Mouse (Mus musculus): ENCODE measurements around the gene Slc25a45. TPM values are rescaled to one million over a fixed set of nuclear protein-coding genes. Genes with fewer than 3 reads are reported as not detected.

The Slc25a45 gene
- polyA plus RNA-seq, 1 experiment from 2014 or later: 3.4 TPM

DNA sequence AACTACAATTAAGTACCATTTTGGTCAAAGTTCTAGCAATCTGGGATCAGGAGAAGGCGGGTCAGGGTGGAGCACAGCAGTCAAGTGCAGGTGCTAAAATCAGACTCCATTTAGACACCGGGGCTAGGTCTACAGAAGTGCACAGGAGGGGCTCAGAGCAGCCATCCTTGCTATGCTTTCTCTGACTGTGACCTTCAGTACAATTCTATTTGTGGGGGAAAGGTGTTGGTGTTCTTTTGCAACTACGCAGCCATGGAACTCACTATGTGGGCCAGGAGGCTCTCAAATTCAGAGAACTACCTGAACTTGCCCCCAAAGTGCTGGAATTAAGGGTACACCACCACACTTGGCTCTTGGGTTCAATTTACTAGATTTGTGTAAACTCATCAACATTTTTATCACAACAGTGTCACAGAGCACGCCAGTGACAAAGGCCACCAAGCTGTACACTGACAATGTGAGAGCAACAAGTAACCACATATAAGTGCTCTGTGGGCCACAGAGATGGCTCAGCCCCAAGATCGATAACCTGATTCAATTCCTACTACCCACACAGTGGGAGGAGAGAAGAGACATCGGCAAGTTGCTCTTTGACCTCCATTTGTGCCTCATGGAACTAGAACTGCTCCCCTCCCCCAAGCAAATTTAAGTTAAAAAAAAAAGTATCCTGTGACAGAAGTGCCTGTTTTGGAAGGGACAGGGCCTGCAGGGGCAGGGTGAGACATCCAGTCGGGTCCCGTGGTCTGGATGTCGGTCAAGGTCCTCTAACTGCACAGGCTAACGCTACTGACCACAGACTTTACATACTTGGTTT lies 44.1 kb upstream of the Slc25a45 start:
- 80% methylated on average over 10 of the region's 10 CpGs for WGBS
- H3K9me3 ChIP-seq (ENCODE audit: control insufficient read depth, low read length): no peaks in the 10 kb centered on the region
- 0 out of 2 replicates have a peak overlapping the region, but pooled peaks have one; percentile 36 for H3K27ac ChIP-seq (ENCODE audit: low read length)
- no peaks in the 10 kb centered on the region for H3K36me3 ChIP-seq (ENCODE audit: control insufficient read depth, insufficient read depth, low read length)
- H3K4me1 ChIP-seq (ENCODE audit: control insufficient read depth, insufficient read depth, low read length): peaks cover 8% of the 10 kb centered on the region
- no peaks in the 10 kb centered on the region for H3K27me3 ChIP-seq (replicated peaks; ENCODE audit: control insufficient read depth, insufficient read depth, low read length)
- H3K9ac ChIP-seq (ENCODE audit: low read depth, low read length): no peak overlapping the region
- H3K4me2 ChIP-seq (ENCODE audit: low read depth, low read length): no peak overlapping the region
- H3K4me3 ChIP-seq (ENCODE audit: low read length): no peak overlapping the region
- no peak for ATAC-seq

DNA sequence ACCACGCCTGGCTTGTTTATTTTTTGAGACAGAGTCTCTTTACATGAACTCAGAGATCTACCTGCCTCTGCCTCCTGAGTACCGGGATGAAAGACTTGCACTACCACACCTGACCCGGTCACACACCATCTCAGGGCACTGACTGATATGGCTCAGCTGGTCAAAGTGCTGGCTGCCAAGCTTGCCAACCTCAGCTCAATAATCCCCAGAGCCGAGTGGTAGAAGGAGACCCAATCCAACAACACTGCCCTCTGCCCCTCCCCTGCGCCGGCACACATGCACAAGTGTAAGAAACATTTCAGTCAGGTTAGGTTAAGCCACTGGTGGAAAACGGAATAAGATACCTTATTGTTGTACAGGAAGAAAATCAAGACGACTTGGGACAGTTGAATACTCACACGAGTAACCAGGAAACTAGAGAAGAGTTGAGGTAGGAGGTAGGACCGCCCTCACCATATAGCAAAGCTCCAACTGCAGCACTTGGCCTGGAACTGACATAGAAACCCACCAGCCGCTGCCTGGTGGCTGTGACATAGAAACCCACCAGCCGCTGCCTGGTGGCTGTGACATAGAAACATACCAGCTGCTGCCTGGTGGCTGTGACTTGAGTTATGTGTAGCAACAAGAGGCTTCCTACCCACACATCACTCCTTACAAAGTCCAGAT lies 43.2 kb upstream of the Slc25a45 start:
- 82% methylated on average over 12 of the region's 12 CpGs for WGBS
- no peak overlapping the region for H3K9ac ChIP-seq (ENCODE audit: low read depth, low read length)
- peaks cover 8% of the 10 kb centered on the region for H3K4me1 ChIP-seq (ENCODE audit: control insufficient read depth, insufficient read depth, low read length)
- no peaks in the 10 kb centered on the region for H3K9me3 ChIP-seq (ENCODE audit: control insufficient read depth, low read length)
- no peaks in the 10 kb centered on the region for H3K27me3 ChIP-seq (replicated peaks; ENCODE audit: control insufficient read depth, insufficient read depth, low read length)
- no peak overlapping the region for H3K27ac ChIP-seq (ENCODE audit: low read length)
- H3K4me2 ChIP-seq (ENCODE audit: low read depth, low read length): no peak overlapping the region
- H3K36me3 ChIP-seq (ENCODE audit: control insufficient read depth, insufficient read depth, low read length): no peaks in the 10 kb centered on the region
- H3K4me3 ChIP-seq (ENCODE audit: low read length): no peak overlapping the region
- ATAC-seq: no peak

DNA sequence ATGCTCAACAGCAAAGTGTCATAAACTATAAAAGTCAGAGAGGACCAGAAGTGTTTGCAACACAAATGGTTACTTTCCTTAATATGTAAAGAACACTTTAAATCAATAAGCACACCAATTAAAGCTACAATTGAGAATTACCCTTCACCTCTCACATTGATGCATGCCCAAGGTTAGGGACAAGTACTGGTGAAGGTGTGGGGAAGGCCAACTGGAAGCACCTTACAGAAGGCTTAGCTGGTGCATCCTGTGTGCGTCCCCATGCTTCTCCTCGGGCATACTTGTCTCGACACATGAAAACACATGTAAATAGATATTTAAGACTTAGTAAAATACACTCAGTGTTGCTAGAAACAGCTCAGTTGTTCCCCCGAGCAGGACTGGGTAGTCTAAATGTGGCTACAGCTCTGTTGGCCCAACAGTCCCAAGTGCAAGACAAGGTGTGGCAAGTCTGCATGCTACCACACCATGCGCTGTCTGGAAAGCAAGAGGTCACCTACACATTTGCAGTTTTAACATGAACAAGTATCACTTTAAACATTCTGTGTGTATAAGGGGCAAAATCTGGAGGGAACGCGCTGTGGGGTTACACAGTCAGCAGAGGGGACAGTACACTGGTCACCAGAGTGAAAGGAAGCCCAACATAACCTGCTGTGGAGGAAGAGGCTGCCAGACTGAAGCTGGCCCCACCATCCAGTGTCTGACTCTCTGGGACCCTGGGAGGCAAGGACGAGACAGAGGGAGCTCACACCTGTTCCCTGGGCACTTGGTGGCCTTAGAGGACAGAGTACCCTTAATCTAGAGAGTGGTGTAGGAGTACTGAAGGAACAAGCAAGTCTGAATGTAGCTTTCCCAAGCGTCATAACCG lies 42.3 kb upstream of the Slc25a45 start:
- no peak overlapping the region for H3K4me3 ChIP-seq (ENCODE audit: low read length)
- H3K4me2 ChIP-seq (ENCODE audit: low read depth, low read length): no peak overlapping the region
- no peak for ATAC-seq
- H3K9ac ChIP-seq (ENCODE audit: low read depth, low read length): 0 out of 2 replicates have a peak overlapping the region, but pooled peaks have one; percentile 13
- H3K27me3 ChIP-seq (replicated peaks; ENCODE audit: control insufficient read depth, insufficient read depth, low read length): no peaks in the 10 kb centered on the region
- no peaks in the 10 kb centered on the region for H3K9me3 ChIP-seq (ENCODE audit: control insufficient read depth, low read length)
- peaks cover 12% of the 10 kb centered on the region for H3K4me1 ChIP-seq (ENCODE audit: control insufficient read depth, insufficient read depth, low read length)
- WGBS: 89% methylated on average over 10 of the region's 10 CpGs
- H3K36me3 ChIP-seq (ENCODE audit: control insufficient read depth, insufficient read depth, low read length): no peaks in the 10 kb centered on the region
- H3K27ac ChIP-seq (ENCODE audit: low read length): no peak overlapping the region

DNA sequence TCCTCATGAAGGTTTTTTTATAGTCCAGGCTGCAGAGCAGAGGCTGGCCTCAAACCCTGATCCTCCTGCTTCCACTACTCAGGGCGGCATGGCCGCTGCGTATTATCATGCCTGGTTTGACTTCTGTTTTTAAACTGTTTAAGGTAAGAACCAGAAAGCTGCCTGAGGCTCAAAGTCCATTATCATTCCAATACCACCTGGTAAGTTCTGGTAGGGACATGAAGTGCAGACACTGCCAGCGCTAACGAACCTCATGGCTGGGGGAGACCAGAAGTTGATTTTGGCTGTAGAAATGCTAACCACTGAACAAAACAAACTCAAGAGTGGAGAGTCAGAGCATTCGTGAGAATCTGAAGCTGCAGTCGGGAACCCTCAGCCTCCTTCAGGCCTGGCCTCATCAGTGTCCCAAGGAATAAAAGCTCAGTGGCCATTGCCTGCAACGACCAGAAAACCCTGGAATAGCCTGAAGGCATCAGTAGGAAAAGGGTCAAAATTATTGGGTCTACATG lies 41.6 kb upstream of the Slc25a45 start:
- Histone ChIP-seq H3K9me3 (ENCODE audit: control insufficient read depth, low read length) (no peaks in the 10 kb centered on the region), H3K27me3 (replicated peaks; ENCODE audit: control insufficient read depth, insufficient read depth, low read length) (no peaks in the 10 kb centered on the region), H3K4me3 (ENCODE audit: low read length) (no peak overlapping the region), H3K4me1 (ENCODE audit: control insufficient read depth, insufficient read depth, low read length) (peaks cover 18% of the 10 kb centered on the region), H3K27ac (ENCODE audit: low read length) (no peak overlapping the region), H3K36me3 (ENCODE audit: control insufficient read depth, insufficient read depth, low read length) (no peaks in the 10 kb centered on the region), H3K9ac (ENCODE audit: low read depth, low read length) (no peak overlapping the region), H3K4me2 (ENCODE audit: low read depth, low read length) (no peak overlapping the region)
- no peak for ATAC-seq
- WGBS: 83% methylated on average over 8 of the region's 8 CpGs

DNA sequence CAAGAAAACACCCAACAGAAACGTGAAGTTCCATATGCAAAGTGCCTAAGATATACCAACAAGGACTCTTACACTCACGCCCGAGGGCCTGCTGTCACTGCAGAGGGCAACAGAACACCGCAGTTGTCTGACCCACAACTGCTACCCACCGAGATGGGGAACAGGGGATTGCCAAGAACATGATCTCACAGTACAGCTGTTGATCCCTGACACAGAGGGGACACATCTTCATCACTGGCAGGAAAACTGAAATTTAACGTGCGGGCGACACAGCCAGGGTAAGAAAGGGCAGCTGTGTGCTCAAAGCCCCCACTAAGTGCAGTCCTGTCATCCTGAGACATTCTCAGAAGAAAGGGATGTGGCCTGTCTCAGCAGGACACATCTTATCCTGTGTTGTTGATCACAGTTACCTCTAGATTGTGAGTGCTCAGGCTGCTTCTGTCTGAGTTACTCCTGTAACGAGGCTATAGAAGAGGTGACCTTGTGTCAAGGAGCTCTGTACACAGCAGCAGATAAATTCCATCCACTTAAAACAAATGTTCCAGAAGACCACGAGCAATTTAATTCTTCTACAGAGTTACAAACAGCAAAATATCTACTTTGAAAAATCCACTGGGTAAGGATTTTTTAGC lies 40.6 kb upstream of the Slc25a45 start:
- H3K27me3 ChIP-seq (replicated peaks; ENCODE audit: control insufficient read depth, insufficient read depth, low read length): no peaks in the 10 kb centered on the region
- no peak overlapping the region for H3K4me3 ChIP-seq (ENCODE audit: low read length)
- no peak overlapping the region for H3K27ac ChIP-seq (ENCODE audit: low read length)
- H3K36me3 ChIP-seq (ENCODE audit: control insufficient read depth, insufficient read depth, low read length): no peaks in the 10 kb centered on the region
- no peak overlapping the region for H3K9ac ChIP-seq (ENCODE audit: low read depth, low read length)
- WGBS: 73% methylated on average over 10 of the region's 10 CpGs
- H3K9me3 ChIP-seq (ENCODE audit: control insufficient read depth, low read length): no peaks in the 10 kb centered on the region
- H3K4me2 ChIP-seq (ENCODE audit: low read depth, low read length): no peak overlapping the region
- H3K4me1 ChIP-seq (ENCODE audit: control insufficient read depth, insufficient read depth, low read length): peaks cover 21% of the 10 kb centered on the region
- ATAC-seq: no peak

DNA sequence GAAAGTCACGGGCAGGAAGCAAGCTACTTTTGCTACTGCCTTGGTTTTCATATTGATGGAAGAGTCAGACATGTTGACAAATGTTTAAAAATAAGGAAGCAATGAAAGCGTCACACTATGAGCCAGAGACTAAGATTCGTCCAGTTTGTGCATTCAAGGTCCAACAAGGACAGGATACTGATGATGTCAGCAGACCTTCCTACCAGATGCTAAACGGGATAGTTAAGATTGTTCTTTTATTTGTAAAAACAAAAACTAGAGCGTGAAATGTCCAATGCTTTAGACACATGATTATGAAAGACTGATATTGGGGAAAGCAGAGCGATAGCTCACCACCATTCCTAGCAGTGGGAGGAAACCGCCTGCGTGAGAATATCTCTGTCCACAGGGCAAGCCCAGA lies 40.0 kb upstream of the Slc25a45 start:
- H3K36me3 ChIP-seq (ENCODE audit: control insufficient read depth, insufficient read depth, low read length): no peaks in the 10 kb centered on the region
- no peak overlapping the region for H3K27ac ChIP-seq (ENCODE audit: low read length)
- no peak overlapping the region for H3K4me2 ChIP-seq (ENCODE audit: low read depth, low read length)
- WGBS: 76% methylated on average over 8 of the region's 8 CpGs
- H3K9me3 ChIP-seq (ENCODE audit: control insufficient read depth, low read length): no peaks in the 10 kb centered on the region
- H3K27me3 ChIP-seq (replicated peaks; ENCODE audit: control insufficient read depth, insufficient read depth, low read length): no peaks in the 10 kb centered on the region
- ATAC-seq: no peak
- no peak overlapping the region for H3K4me3 ChIP-seq (ENCODE audit: low read length)
- H3K9ac ChIP-seq (ENCODE audit: low read depth, low read length): no peak overlapping the region
- H3K4me1 ChIP-seq (ENCODE audit: control insufficient read depth, insufficient read depth, low read length): peaks cover 24% of the 10 kb centered on the region

DNA sequence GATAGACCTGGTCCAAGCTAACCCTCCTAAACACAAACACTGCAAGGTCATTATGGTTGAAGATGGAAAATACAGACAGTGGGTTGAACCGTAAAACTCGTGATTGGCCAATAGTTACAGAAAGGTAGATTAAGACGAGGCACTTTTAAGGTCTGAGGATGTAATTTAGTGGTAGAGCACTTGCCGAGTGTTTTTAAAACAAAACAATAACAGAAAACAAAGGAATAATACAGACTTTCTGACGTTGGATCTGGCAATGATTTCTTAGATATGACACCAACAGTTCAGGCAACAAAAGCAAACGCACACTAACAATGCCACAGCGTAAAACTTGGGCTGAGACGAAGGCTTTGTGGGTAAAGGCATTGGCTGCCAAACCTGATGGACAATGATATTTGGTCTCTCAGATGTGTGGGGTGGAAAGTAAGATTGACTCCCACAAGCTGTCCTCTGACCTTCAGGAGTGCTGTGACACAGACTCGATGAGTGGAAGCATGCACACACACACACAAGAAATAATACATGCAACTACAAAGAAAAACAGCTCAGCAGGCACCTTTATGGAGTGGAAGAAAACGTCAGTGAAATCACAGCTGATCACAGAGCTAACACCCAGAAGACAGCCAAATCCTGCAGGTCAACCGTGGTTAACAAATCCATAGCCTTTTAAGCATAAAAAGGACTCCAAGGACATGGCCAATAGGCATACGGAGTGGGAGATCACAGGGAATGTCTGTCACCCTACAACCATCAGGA lies 39.3 kb upstream of the Slc25a45 start:
- no peaks in the 10 kb centered on the region for H3K36me3 ChIP-seq (ENCODE audit: control insufficient read depth, insufficient read depth, low read length)
- H3K4me1 ChIP-seq (ENCODE audit: control insufficient read depth, insufficient read depth, low read length): peaks cover 29% of the 10 kb centered on the region
- 82% methylated on average over 12 of the region's 12 CpGs for WGBS
- H3K4me2 ChIP-seq (ENCODE audit: low read depth, low read length): no peak overlapping the region
- no peaks in the 10 kb centered on the region for H3K27me3 ChIP-seq (replicated peaks; ENCODE audit: control insufficient read depth, insufficient read depth, low read length)
- ATAC-seq: no peak
- H3K9ac ChIP-seq (ENCODE audit: low read depth, low read length): no peak overlapping the region
- no peaks in the 10 kb centered on the region for H3K9me3 ChIP-seq (ENCODE audit: control insufficient read depth, low read length)
- no peak overlapping the region for H3K4me3 ChIP-seq (ENCODE audit: low read length)
- no peak overlapping the region for H3K27ac ChIP-seq (ENCODE audit: low read length)

DNA sequence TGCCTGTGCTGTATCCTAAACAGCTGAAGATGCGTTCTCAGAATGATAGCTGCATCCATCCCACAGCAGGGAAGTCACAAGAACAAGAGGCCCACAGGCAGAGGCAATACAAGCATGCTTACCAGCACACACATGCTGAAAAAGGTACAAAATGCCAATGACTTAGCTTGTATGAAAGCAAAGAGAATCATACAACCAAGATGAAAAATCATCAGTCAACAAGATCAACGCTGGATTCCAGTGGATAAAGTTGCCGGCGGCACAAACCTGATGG lies 38.8 kb upstream of the Slc25a45 start:
- Histone ChIP-seq H3K36me3 (ENCODE audit: control insufficient read depth, insufficient read depth, low read length) (no peaks in the 10 kb centered on the region), H3K27me3 (replicated peaks; ENCODE audit: control insufficient read depth, insufficient read depth, low read length) (no peaks in the 10 kb centered on the region), H3K27ac (ENCODE audit: low read length) (no peak overlapping the region), H3K9ac (ENCODE audit: low read depth, low read length) (no peak overlapping the region), H3K4me3 (ENCODE audit: low read length) (no peak overlapping the region), H3K4me1 (ENCODE audit: control insufficient read depth, insufficient read depth, low read length) (peaks cover 29% of the 10 kb centered on the region), H3K4me2 (ENCODE audit: low read depth, low read length) (no peak overlapping the region), H3K9me3 (ENCODE audit: control insufficient read depth, low read length) (no peaks in the 10 kb centered on the region)
- WGBS: 85% methylated on average over 4 of the region's 4 CpGs
- ATAC-seq: no peak
